Mouse (Mus musculus) lung, adult 18-20 months (tissue): Measurements from ENCODE around the gene Rtn2.

Source experiments
- DNase-seq, 2 experiments: peaks; one replicate each; pipeline ENCODE4 v3.0.0; 2022; ENCODE audit warnings: mixed read lengths in 2 of 2

Gene Rtn2

GRCm38 (mm10) chr7:19282385-19282784 lies at the start of gene Rtn2:
Rtn2 (plus strand) TSS chr7:19282624.
- DNase-seq, result peak; percentile 79 to 84

- no peak for DNase-seq
Measured at GRCm38 (mm10) chr7:19234652-19235051, 47.8 kb upstream of the Rtn2 start.

GRCm38 (mm10) chr7:19235092-19235671 lies 47.2 kb upstream of the Rtn2 start:
- DNase-seq, result no peak

GRCm38 (mm10) chr7:19236411-19236810 lies 46.0 kb upstream of the Rtn2 start:
- no peak for DNase-seq

- peak; percentile 61 to 69 for DNase-seq
Measured at GRCm38 (mm10) chr7:19238344-19238743, 44.1 kb upstream of the Rtn2 start.

GRCm38 (mm10) chr7:19239423-19239822 lies 43.0 kb upstream of the Rtn2 start:
- DNase-seq, result peak; percentile 85 to 90

- DNase-seq, result no peak
Measured at GRCm38 (mm10) chr7:19239986-19240385, 42.4 kb upstream of the Rtn2 start.

- no peak for DNase-seq
Measured at GRCm38 (mm10) chr7:19240905-19241463, 41.4 kb upstream of the Rtn2 start.

- DNase-seq, result no peak
Measured at GRCm38 (mm10) chr7:19242005-19242404, 40.4 kb upstream of the Rtn2 start.

- DNase-seq, result no peak
Measured at GRCm38 (mm10) chr7:19243858-19244257, 38.6 kb upstream of the Rtn2 start.

- DNase-seq, result no peak
Measured at GRCm38 (mm10) chr7:19245083-19245482, 37.3 kb upstream of the Rtn2 start.

- no peak for DNase-seq
Measured at GRCm38 (mm10) chr7:19246855-19247254, 35.6 kb upstream of the Rtn2 start.

GRCm38 (mm10) chr7:19247511-19247910 lies 34.9 kb upstream of the Rtn2 start:
- no peak for DNase-seq

GRCm38 (mm10) chr7:19252078-19252477 lies 30.3 kb upstream of the Rtn2 start:
- DNase-seq, result no peak

- DNase-seq, result no peak
Measured at GRCm38 (mm10) chr7:19253437-19253836, 29.0 kb upstream of the Rtn2 start.

GRCm38 (mm10) chr7:19255395-19255794 lies 27.0 kb upstream of the Rtn2 start:
- DNase-seq, result no peak

GRCm38 (mm10) chr7:19256567-19256966 lies 25.9 kb upstream of the Rtn2 start:
- DNase-seq, result no peak

- DNase-seq, result peak; percentile 90 to 93
Measured at GRCm38 (mm10) chr7:19257390-19258022, 24.9 kb upstream of the Rtn2 start.

- peak in 1 of 2 experiments; percentile 27 for DNase-seq
Measured at GRCm38 (mm10) chr7:19258336-19258735, 24.1 kb upstream of the Rtn2 start.

GRCm38 (mm10) chr7:19265147-19265546 lies 17.3 kb upstream of the Rtn2 start:
- no peak for DNase-seq

- DNase-seq, result peak; percentile 67 to 70
Measured at GRCm38 (mm10) chr7:19265928-19266822, 16.2 kb upstream of the Rtn2 start.

- peak; percentile 57 to 70 for DNase-seq
Measured at GRCm38 (mm10) chr7:19267051-19267450, 15.4 kb upstream of the Rtn2 start.

- DNase-seq, result peak; percentile 56 to 70
Measured at GRCm38 (mm10) chr7:19268993-19269681, 13.3 kb upstream of the Rtn2 start.
